Mouse (Mus musculus): ENCODE data around the gene Mageh1. TPM values are rescaled to one million over a fixed set of nuclear protein-coding genes. Genes with fewer than 3 reads are reported as not detected.
"Not testable (repeated sequence)": the region's sequence is repeated elsewhere in the genome, so short reads cannot be mapped to it uniquely, and the experiment has no call there.

Gene Mageh1
- polyA plus RNA-seq, 1 experiment from 2014 or later, result 43.3 TPM

DNA sequence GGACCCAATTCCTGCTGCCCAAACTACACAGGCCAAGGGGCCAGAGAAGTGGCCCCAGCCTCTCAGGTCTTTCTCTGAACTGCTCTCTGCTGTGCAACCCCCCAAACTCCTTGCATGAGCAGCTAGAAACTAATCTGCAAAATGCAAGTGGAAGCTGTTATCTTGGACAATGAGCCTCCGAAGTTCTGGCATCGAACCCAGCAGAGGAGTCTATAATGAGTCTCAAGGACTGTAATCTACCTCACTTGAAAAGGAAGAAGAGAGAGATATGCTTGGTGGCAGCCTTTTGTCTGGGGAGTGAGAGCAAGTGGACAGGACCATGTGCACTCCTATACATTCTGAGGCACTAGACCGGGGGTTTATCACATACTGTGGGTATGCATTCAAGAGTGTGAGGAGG, 41.3 kb downstream of the Mageh1 start:
- WGBS, result no CpG with 5 or more reads among the region's 3 CpGs
- H3K36me3 ChIP-seq (ENCODE audit: control insufficient read depth, insufficient read depth, low read length); H3K4me1 ChIP-seq (ENCODE audit: control insufficient read depth, insufficient read depth, low read length); ATAC-seq (ENCODE audit: low FRiP score, low TSS enrichment); H3K27ac ChIP-seq (ENCODE audit: low read depth, low read length); H3K4me2 ChIP-seq (replicated peaks; ENCODE audit: low read depth, low read length); H3K27me3 ChIP-seq (ENCODE audit: control insufficient read depth, insufficient read depth, low read length); H3K9ac ChIP-seq (ENCODE audit: low read depth, low read length); H3K4me3 ChIP-seq (ENCODE audit: low read length); H3K9me3 ChIP-seq (ENCODE audit: control insufficient read depth, low read length): not testable (repeated sequence)

DNA sequence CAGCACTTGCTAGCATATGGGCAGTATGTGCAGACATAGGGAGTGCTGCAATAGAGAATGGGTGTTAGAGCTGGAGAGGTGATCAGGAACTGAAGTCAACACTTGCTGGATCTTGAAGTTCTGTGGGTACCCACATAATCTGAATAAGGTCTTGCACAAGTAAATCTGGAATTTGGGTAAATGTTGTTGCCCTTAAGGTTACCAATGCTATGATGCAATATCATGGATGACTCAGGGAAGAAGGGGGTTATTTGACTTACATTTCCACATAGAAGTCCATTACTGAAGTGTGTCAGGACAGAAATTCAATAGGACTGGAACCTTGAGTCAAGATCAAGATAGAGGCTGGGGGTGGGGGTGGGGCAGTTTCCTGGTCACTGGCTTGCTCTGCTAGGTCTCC, 47.5 kb downstream of the Mageh1 start:
- H3K4me3 ChIP-seq (ENCODE audit: low read length); ATAC-seq (ENCODE audit: low FRiP score, low TSS enrichment); H3K36me3 ChIP-seq (ENCODE audit: control insufficient read depth, insufficient read depth, low read length); H3K27me3 ChIP-seq (ENCODE audit: control insufficient read depth, insufficient read depth, low read length); H3K9ac ChIP-seq (ENCODE audit: low read depth, low read length); H3K9me3 ChIP-seq (ENCODE audit: control insufficient read depth, low read length); H3K4me1 ChIP-seq (ENCODE audit: control insufficient read depth, insufficient read depth, low read length); H3K4me2 ChIP-seq (replicated peaks; ENCODE audit: low read depth, low read length); H3K27ac ChIP-seq (ENCODE audit: low read depth, low read length): not testable (repeated sequence)

Other genes starting within 250 kb of the Mageh1 start
- gene Usp51, start 31.1 kb downstream of the Mageh1 start, polyA plus RNA-seq (2014; fragmentation: Nextera tagmentation; extraction: Ambion mirVana), result 1.3 and 2.1 TPM in 2 replicates
- gene Foxr2, start 81.2 kb upstream of the Mageh1 start, polyA plus RNA-seq (2014; fragmentation: Nextera tagmentation; extraction: Ambion mirVana), result 0.11 and 0.16 TPM in 2 replicates
- 3.2 and 4.3 TPM in 2 replicates for gene Rragb, start 102.4 kb upstream of the Mageh1 start, polyA plus RNA-seq (2014; fragmentation: Nextera tagmentation; extraction: Ambion mirVana)
- 0.60 and 1.6 TPM in 2 replicates for gene Klf8, start 199.9 kb upstream of the Mageh1 start, polyA plus RNA-seq (2014; fragmentation: Nextera tagmentation; extraction: Ambion mirVana)